8 mouse cellular contexts compared by ENCODE assay signal in genomic region chr13:100103748-100104254, GRCm38 (mm10). TPM values are rescaled to one million over a fixed set of nuclear protein-coding genes. Genes with fewer than 3 reads are reported as not detected.
DNase-seq lines count a peak whose midpoint lies in the region; ATAC-seq and TF ChIP-seq lines count a peak whose summit lies in the region.

Gene Bdp1 (minus strand): TSS chr13:100104070.

- H3K9me3 ChIP-seq in hindbrain, postnatal 0 days (ENCODE audit: low read length), result no peaks in the 10 kb centered on the region

- H3K9ac ChIP-seq in hindbrain, postnatal 0 days (replicated peaks; ENCODE audit: low read length), result peak within 1 kb of the TSS; percentile 80

- TF ChIP-seq CTCF in hindbrain, postnatal 0 days (IDR thresholded peaks at IDR 0.05; ENCODE audit: low read depth), result no peak; the same call in 1 of the 2 replicates
- no peak for TF ChIP-seq CTCF in left cerebral cortex, adult 2 months (IDR thresholded peaks at IDR 0.05)

- H3K4me3 ChIP-seq in hindbrain, postnatal 0 days (ENCODE audit: low read length), result peak within 1 kb of the TSS; percentile 95
- H3K4me3 ChIP-seq in left cerebral cortex, adult 2 months, result peak within 1 kb of the TSS; percentile 99

- peak; percentile 87 for ATAC-seq in hindbrain, postnatal 0 days
- ATAC-seq in megakaryocyte, adult 5-6 weeks (ENCODE audit: poor library complexity, severe bottlenecking), result peak; percentile 87

- under 1% methylated on average over 44 of the region's 44 CpGs for WGBS in hindbrain, postnatal 0 days

- 0 out of 2 replicates have a peak, but pooled peaks cover 4% of the 10 kb centered on the region for H3K4me1 ChIP-seq in hindbrain, postnatal 0 days (ENCODE audit: insufficient read depth, low read length)

- H3K4me2 ChIP-seq in hindbrain, postnatal 0 days (ENCODE audit: low read depth, low read length), result peak within 1 kb of the TSS; percentile 61

- H3K27me3 ChIP-seq in hindbrain, postnatal 0 days (ENCODE audit: insufficient read depth, low read length), result no peaks in the 10 kb centered on the region

- H3K27ac ChIP-seq in hindbrain, postnatal 0 days, result peak within 1 kb of the TSS; percentile 85
- peak within 1 kb of the TSS; percentile 93 for H3K27ac ChIP-seq in left cerebral cortex, adult 2 months

- no peaks in the 10 kb centered on the region for H3K36me3 ChIP-seq in hindbrain, postnatal 0 days (ENCODE audit: insufficient read depth, low read length)

- intact Hi-C loops in left cerebral cortex, adult 2 months (cut with DNase I), result loop anchor here (2.0 kb wide), 1 partner anchor 547 kb away; the partner anchor contains the start of genes Ak6, Rad17 and Taf9

- DNase-seq in WW6 (ENCODE audit: low read depth, low spot score), result peak; percentile 67
- DNase-seq in cerebellum, postnatal 4 days (ENCODE audit: low spot score in 2 of 2), result peak; percentile 94 to 98
- peak; percentile 95 for DNase-seq in gastrocnemius, adult 18-20 months (ENCODE audit: low spot score)
- DNase-seq in hindbrain, postnatal 0 days (ENCODE audit: low spot score), result peak; percentile 97
- peak; percentile 95 to 98 for DNase-seq in left cerebral cortex, adult 2 months (ENCODE audit: extremely low spot score in 1 of 2, low spot score in 2 of 2)
- peak; percentile 96 for DNase-seq in right cerebral cortex, adult 2 months (ENCODE audit: low spot score in 2 of 2)
- peak; percentile 95 for DNase-seq in urinary bladder, postnatal 14 days (ENCODE audit: low spot score)

RNA-seq across cellular contexts. Expression of gene Bdp1, which starts in this region (rescaled TPM):
- 10 to 100 TPM; 14.3 to 15.3 TPM for total RNA-seq in gastrocnemius, adult 18-20 months (2021)
- total RNA-seq in hindbrain, postnatal 0 days (2014; rRNA removed), result 13.3 and 17.1 TPM in 2 replicates
- polyA plus RNA-seq in hindbrain, postnatal 0 days (2015; fragmentation: Nextera tagmentation; extraction: Ambion mirVana), result 16.5 and 21.3 TPM in 2 replicates
- 10 to 100 TPM; 44.1 to 54.6 TPM for total RNA-seq in left cerebral cortex, adult 2 months (2021)
- 30.6 and 34.8 TPM in 2 replicates for total RNA-seq in megakaryocyte, adult 5-6 weeks (2015)
- total RNA-seq in megakaryocyte, adult 5-6 weeks (2017), result 46.1 and 51.8 TPM in 2 replicates

Comparison
In these comparisons a context has a peak if more than half of its experiments do, and no peak if none do; other contexts are left out.
1. Peak in every context shown above with its lines: DNase-seq, ATAC-seq, H3K4me3 ChIP-seq and H3K27ac ChIP-seq.